Mouse (Mus musculus): ENCODE results near the gene Vwce.

DNA sequence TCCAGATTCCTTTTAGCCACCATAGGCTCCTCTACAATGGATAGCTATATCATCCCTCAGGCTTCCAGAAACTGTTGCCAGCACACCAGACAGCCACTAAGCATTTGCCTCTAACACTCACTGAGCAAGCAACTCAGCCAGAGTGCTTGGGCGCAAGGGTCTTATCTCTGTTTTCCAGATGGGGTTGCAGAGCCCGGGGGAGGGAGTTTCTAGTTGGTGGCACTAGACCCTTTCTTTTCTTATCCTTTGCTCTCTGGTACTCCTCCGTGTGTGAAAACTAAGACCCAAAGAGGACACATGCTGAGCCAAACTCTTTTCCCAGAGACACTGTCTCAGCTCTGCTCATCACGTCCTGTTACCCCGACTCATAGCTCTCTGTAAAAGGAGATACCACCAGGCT is 27.4 kb downstream of the Vwce start:
- TF ChIP-seq POLR2A (IDR thresholded peaks at IDR 0.05; ENCODE audit: borderline replicate concordance, low read depth, low read length) (no peak), CTCF (IDR thresholded peaks at IDR 0.05; ENCODE audit: low read depth, low read length) (no peak)
